Mouse (Mus musculus): ENCODE data around the gene Commd6. TPM values are rescaled to one million over a fixed set of nuclear protein-coding genes. Genes with fewer than 3 reads are reported as not detected.

Commd6 gene
- 93.3 and 107 TPM in 2 replicates for polyA plus RNA-seq (2015; fragmentation: Nextera tagmentation; extraction: Ambion mirVana)

DNA sequence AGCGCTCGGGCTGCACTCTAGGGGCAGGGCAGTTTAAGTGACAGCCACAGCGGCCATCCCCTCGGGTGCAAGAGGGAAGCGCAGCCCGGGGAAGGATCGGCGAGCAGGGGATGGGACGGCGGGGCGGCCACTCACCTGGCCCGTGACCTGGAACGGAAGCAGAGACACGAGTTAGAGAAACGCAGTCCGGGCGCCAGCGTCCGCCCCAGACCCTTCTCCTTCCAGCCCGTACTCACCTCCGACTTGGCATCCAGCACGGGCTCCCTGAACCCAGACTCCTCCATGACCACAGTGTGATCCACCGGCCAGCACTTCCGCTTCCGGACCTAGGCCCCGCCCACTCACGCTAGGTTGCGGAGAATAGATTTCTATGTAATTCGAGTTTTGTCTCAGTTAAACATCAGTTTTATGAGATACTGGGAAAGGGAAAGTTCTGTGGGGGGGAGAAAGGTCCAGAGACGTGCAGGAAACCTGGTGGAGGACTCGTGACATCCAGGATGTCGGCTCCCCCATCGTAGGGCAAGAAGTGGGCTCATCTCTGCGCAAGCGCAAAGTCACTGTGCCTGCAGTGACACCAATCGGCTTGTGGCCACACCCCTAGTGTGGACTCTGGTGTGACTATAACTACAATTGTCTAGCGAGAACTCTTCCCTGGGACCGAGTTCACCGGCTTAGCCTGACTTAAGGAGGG lies at the start of gene Commd6:
Commd6 (minus strand) TSS at position 534 of the 691 bp plus-strand sequence.
- H3K27me3 ChIP-seq, result no peaks in the 10 kb centered on the region
- H3K4me2 ChIP-seq, result peak within 1 kb of the TSS; percentile 75
- peak within 1 kb of the TSS; percentile 93 for H3K4me3 ChIP-seq (replicated peaks)
- peaks cover 6% of the 10 kb centered on the region for H3K4me1 ChIP-seq
- under 1% methylated on average over 39 of the region's 39 CpGs for WGBS
- peak within 1 kb of the TSS; percentile 90 for H3K27ac ChIP-seq
- H3K9ac ChIP-seq, result peak within 1 kb of the TSS; percentile 81
- peaks cover 6% of the 10 kb centered on the region; the same call in 1 of the 2 replicates for H3K36me3 ChIP-seq
- ATAC-seq (replicated peaks; ENCODE audit: low FRiP score), result peak; percentile 99
- H3K9me3 ChIP-seq (replicated peaks), result no peaks in the 10 kb centered on the region

DNA sequence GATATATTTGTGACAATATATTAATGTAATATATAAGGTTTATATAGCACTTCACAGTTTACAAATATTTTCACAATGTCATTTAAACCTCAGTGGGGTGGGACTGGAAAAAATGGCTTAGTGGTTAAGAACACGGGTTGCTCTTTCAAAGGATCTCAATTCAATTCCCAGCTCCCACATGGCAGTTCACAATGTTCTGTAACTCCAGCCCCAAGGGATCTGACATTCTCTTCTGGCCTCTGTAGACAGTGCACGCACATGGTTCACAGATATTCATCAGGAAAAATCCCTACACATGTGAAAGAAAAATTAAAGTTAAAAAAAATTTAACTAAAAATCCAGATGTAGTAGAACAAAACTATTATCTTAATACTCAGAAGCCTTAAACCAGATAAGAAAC lies 47.9 kb upstream of the Commd6 start:
- no peak for ATAC-seq (replicated peaks; ENCODE audit: low FRiP score)
- Histone ChIP-seq H3K4me2 (no peak overlapping the region), H3K4me1 (0 out of 2 replicates have a peak, but pooled peaks cover 4% of the 10 kb centered on the region), H3K4me3 (replicated peaks) (no peak overlapping the region), H3K27ac (no peak overlapping the region), H3K9ac (no peak overlapping the region), H3K27me3 (no peaks in the 10 kb centered on the region), H3K36me3 (peaks cover 16% of the 10 kb centered on the region), H3K9me3 (replicated peaks) (no peaks in the 10 kb centered on the region)
- WGBS, result 86% methylated on average over 2 of the region's 2 CpGs

DNA sequence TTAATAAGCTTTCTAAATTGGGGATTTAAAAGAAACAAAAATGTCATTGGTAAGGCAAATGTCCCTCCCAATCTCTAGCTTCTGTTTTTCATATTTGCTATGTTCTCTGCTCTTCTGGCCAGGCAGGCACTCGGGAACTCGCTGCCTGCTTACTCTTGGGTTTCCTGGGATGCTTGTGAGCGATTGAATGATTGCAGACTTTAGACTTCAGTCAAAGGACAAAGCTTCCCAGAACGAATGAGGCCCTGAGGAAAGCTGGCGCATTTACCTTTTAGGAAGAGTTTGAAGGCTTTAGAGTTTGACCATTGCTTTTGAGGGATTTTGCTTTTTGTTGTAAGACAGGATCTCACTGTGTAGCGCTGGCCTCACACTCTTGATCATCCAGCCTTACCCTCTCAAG lies 47.2 kb upstream of the Commd6 start:
- Histone ChIP-seq H3K4me3 (replicated peaks) (no peak overlapping the region), H3K27ac (no peak overlapping the region), H3K4me2 (no peak overlapping the region), H3K9me3 (replicated peaks) (no peaks in the 10 kb centered on the region), H3K36me3 (peaks cover 9% of the 10 kb centered on the region; the same call in 1 of the 2 replicates), H3K4me1 (0 out of 2 replicates have a peak, but pooled peaks cover 4% of the 10 kb centered on the region), H3K27me3 (no peaks in the 10 kb centered on the region), H3K9ac (no peak overlapping the region)
- no peak for ATAC-seq (replicated peaks; ENCODE audit: low FRiP score)
- WGBS, result 93% methylated on average over 6 of the region's 6 CpGs

DNA sequence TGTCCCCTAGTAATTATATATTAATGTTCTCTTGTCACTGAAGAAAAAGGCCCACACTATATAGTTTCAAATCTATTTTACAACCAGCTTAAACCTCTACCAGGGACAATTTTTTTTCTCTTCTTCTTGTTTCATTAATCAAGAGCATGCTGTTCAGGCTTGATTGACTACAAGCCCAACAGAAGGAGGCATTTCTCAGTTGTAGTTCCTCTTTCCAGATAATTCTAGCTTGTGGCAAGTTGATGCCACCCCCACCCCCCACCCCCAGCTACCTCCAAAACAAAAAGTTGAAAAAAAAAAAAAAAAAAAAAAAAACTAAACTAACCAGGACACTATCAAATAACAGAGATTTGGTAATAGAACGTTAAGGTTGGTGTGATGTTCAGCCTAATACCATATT lies 31.7 kb upstream of the Commd6 start:
- ATAC-seq (replicated peaks; ENCODE audit: low FRiP score), result no peak
- Histone ChIP-seq H3K4me1 (no peaks in the 10 kb centered on the region), H3K4me3 (replicated peaks) (no peak overlapping the region), H3K36me3 (peaks cover 42% of the 10 kb centered on the region), H3K27ac (no peak overlapping the region), H3K4me2 (no peak overlapping the region), H3K9me3 (replicated peaks) (no peaks in the 10 kb centered on the region), H3K27me3 (no peaks in the 10 kb centered on the region), H3K9ac (no peak overlapping the region)
- WGBS, result 96% methylated on average over 1 of the region's 1 CpGs

DNA sequence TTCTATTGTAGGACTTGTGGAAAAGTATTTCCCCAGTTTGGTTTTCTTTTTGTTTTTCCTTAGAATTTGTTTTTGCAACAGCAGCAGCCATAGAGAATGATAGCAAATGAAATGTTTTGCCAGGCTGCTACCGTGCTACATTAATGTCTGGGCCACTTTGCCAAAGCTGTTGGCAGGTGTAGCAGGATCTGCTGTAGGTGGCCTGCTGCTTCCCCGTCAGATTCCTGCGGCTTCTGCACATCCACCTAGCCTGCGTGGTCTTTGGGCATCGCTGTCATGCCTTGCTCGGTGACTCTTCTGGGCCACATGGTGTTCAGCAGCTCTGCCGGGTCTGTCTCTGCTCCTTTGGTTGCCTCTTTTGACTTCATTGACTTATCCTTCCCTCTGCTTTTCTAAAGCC lies 28.1 kb upstream of the Commd6 start:
- Histone ChIP-seq H3K4me2 (no peak overlapping the region), H3K36me3 (peaks cover 38% of the 10 kb centered on the region), H3K27ac (no peak overlapping the region), H3K4me3 (replicated peaks) (no peak overlapping the region), H3K9me3 (replicated peaks) (no peaks in the 10 kb centered on the region), H3K9ac (no peak overlapping the region), H3K27me3 (no peaks in the 10 kb centered on the region), H3K4me1 (no peaks in the 10 kb centered on the region)
- 97% methylated on average over 7 of the region's 7 CpGs for WGBS
- no peak for ATAC-seq (replicated peaks; ENCODE audit: low FRiP score)

DNA sequence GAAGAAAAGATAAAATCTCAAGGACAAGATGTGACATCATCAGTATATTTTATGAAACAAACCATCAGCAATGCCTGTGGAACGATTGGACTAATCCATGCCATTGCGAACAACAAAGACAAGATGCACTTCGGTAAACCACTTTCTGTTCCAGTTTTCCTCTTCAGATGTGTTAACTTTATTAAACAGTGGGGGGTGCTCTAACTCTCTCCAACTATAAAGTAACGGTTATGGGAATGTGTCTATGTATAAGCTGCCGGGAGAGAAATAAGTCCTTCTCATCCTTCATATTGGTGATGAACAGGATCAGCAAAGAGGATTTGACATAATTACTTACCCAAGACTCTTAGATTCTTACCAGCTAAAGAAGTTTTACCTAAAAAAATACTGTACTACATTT lies 26.1 kb upstream of the Commd6 start:
- no peak overlapping the region for H3K4me3 ChIP-seq (replicated peaks)
- H3K4me1 ChIP-seq, result no peaks in the 10 kb centered on the region
- WGBS, result 82% methylated on average over 5 of the region's 5 CpGs
- H3K4me2 ChIP-seq, result no peak overlapping the region
- no peak overlapping the region for H3K27ac ChIP-seq
- ATAC-seq (replicated peaks; ENCODE audit: low FRiP score), result no peak
- H3K27me3 ChIP-seq, result no peaks in the 10 kb centered on the region
- H3K9me3 ChIP-seq (replicated peaks), result no peaks in the 10 kb centered on the region
- peaks cover 38% of the 10 kb centered on the region for H3K36me3 ChIP-seq
- no peak overlapping the region for H3K9ac ChIP-seq

DNA sequence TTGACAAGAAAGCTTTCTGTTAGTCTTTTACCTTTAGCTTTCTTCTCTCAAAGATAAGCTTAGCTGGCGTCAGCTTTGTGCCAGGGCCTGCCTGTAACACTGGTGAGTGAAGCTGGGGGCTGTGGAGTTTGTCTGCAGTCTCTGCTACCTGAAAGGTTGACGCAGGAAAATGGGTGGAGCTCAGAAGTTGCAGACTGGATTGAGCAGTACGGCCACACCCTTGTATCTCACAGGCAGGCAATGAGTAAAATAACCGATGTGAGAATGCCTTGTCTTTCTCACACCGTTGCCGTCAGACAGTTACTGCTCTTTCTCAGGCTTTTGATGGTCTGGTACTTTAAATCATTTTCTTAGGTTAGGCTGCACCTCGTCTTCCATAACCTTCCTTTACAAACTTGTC lies 25.6 kb upstream of the Commd6 start:
- H3K27me3 ChIP-seq, result no peaks in the 10 kb centered on the region
- H3K4me3 ChIP-seq (replicated peaks), result no peak overlapping the region
- no peaks in the 10 kb centered on the region for H3K9me3 ChIP-seq (replicated peaks)
- no peaks in the 10 kb centered on the region for H3K4me1 ChIP-seq
- WGBS, result 93% methylated on average over 7 of the region's 7 CpGs
- H3K27ac ChIP-seq, result no peak overlapping the region
- H3K36me3 ChIP-seq, result peaks cover 42% of the 10 kb centered on the region
- H3K9ac ChIP-seq, result no peak overlapping the region
- ATAC-seq (replicated peaks; ENCODE audit: low FRiP score), result no peak
- no peak overlapping the region for H3K4me2 ChIP-seq

DNA sequence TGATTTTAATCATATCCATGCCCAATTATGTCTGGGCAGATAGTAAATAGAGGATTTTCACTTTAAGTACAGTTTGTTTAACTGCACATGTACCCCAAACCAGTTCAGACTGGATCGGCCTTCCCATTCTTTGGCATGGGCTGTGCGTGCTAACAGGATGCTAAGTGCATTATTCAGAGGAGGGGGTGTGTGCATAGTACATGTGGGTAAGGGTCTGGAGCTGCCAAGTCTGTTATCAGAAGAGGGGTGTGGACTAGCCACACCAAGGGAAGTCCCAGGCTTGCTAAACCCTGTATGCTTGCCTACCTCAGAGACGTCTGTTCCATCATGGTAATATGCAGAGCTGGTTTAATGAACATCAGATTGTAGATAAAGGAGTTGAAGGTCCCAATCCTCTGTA lies 23.8 kb upstream of the Commd6 start:
- H3K9me3 ChIP-seq (replicated peaks), result no peaks in the 10 kb centered on the region
- 85% methylated on average over 3 of the region's 3 CpGs for WGBS
- no peak for ATAC-seq (replicated peaks; ENCODE audit: low FRiP score)

DNA sequence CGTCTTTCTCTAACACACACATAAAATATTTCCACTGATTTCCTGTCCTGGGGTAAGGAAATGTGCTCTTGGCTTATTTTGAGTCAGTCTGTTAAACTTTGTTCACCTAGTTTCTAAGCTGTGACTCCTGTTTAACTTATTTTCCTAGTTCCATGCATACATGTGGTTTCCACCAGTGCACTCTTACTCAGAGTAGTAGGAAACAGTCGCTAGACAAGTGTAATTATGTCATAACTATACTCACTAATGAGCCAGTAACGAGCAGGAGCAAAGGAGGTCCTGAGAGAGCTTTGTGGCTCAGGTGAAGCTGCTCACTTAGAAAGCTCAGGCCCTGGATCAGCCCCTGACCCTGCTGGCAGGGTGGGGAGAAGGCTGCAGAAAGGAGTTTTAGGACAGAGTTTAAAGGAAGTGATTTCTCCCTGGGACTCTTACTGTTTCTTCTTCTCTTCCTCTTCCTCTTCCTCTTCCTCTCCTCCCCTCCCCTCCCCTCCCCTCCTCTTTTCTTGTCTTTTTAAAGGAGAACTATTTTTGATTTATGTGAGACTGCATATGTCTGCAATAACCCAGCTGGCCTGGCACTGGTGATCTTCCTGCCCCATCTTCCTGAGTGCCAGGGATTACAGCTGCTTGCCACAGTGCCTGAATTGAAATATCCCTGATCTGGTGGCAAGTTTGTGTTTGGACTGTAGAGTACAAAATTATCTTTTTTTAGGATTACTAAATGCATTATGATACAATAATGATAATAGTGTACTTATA lies 21.3 kb upstream of the Commd6 start:
- no peaks in the 10 kb centered on the region for H3K9me3 ChIP-seq (replicated peaks)
- ATAC-seq (replicated peaks; ENCODE audit: low FRiP score), result no peak
- no peak overlapping the region for H3K9ac ChIP-seq
- H3K4me1 ChIP-seq, result 0 out of 2 replicates have a peak, but pooled peaks cover 5% of the 10 kb centered on the region
- H3K27me3 ChIP-seq, result no peaks in the 10 kb centered on the region
- no peak overlapping the region for H3K27ac ChIP-seq
- WGBS, result 63% methylated on average over 3 of the region's 3 CpGs
- no peak overlapping the region for H3K4me2 ChIP-seq
- peaks cover 12% of the 10 kb centered on the region for H3K36me3 ChIP-seq
- H3K4me3 ChIP-seq (replicated peaks), result no peak overlapping the region

More for the DNA sequence above, 23.8 kb upstream of the Commd6 start:
- Histone ChIP-seq H3K9ac (no peak overlapping the region), H3K27ac (no peak overlapping the region), H3K4me1 (0 out of 2 replicates have a peak, but pooled peaks cover 4% of the 10 kb centered on the region), H3K27me3 (no peaks in the 10 kb centered on the region), H3K36me3 (peaks cover 28% of the 10 kb centered on the region), H3K4me3 (replicated peaks) (no peak overlapping the region), H3K4me2 (no peak overlapping the region)

DNA sequence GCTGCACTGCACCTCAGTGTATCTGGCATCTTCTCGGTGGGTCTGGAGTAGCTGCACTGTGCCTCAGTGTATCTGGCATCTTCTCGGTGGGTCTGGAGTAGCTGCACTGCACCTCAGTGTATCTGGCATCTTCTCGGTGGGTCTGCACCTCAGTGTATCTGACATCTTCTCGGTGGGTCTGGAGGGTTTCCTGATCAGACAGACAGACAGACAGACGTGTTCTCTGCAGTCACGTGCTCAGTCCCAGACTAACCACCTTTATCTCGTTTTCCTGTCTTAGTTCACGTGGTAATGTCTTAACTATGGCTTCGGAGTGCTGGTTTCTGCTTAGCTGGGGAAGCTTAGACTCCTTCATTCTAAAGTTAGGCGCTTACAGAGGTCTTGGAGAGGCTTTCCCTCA lies 15.8 kb upstream of the Commd6 start:
- WGBS, result 89% methylated on average over 10 of the region's 10 CpGs

DNA sequence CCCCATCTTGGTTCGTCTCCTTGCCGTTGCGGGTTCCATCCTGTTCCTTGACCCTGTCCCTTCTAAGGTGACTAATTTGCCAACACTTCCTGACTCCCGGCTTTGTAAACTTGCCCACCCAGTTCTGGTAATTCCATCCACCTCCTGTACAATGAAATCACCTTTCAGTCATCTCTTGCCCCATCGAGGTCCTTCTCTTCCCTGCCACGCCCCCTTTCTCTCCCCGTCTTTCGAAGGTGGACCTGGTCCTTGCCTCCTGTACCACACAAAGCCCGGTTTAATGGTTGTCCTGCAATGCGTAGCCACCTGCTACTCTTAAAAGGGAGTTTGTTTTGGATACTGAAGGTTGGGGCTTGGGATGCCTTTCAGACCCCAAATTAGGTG lies 14.0 kb upstream of the Commd6 start:
- peak overlapping the region; percentile 88 for H3K4me2 ChIP-seq
- no peaks in the 10 kb centered on the region for H3K36me3 ChIP-seq
- WGBS, result under 1% methylated on average over 10 of the region's 10 CpGs
- 0 out of 2 replicates have a peak, but pooled peaks have one; percentile 42 for ATAC-seq (replicated peaks; ENCODE audit: low FRiP score)
- H3K27me3 ChIP-seq, result no peaks in the 10 kb centered on the region
- H3K27ac ChIP-seq, result no peak overlapping the region
- H3K4me1 ChIP-seq, result peaks cover 10% of the 10 kb centered on the region
- H3K4me3 ChIP-seq (replicated peaks), result peak overlapping the region; percentile 99
- H3K9me3 ChIP-seq (replicated peaks), result no peaks in the 10 kb centered on the region
- H3K9ac ChIP-seq, result peak overlapping the region; percentile 83

More for the DNA sequence above, 15.8 kb upstream of the Commd6 start:
- no peaks in the 10 kb centered on the region for H3K9me3 ChIP-seq (replicated peaks)
- peaks cover 5% of the 10 kb centered on the region for H3K36me3 ChIP-seq
- no peak overlapping the region for H3K4me2 ChIP-seq
- H3K4me1 ChIP-seq, result peaks cover 12% of the 10 kb centered on the region
- H3K27ac ChIP-seq, result no peak overlapping the region
- no peak overlapping the region for H3K4me3 ChIP-seq (replicated peaks)
- no peaks in the 10 kb centered on the region for H3K27me3 ChIP-seq
- H3K9ac ChIP-seq, result no peak overlapping the region
- ATAC-seq (replicated peaks; ENCODE audit: low FRiP score), result no peak
